Mouse (Mus musculus): ENCODE data around the gene Cacna2d2. TPM values are rescaled to one million over a fixed set of nuclear protein-coding genes. Genes with fewer than 3 reads are reported as not detected.

Gene Cacna2d2
- polyA plus RNA-seq, 1 experiment, result 0.01 TPM

DNA sequence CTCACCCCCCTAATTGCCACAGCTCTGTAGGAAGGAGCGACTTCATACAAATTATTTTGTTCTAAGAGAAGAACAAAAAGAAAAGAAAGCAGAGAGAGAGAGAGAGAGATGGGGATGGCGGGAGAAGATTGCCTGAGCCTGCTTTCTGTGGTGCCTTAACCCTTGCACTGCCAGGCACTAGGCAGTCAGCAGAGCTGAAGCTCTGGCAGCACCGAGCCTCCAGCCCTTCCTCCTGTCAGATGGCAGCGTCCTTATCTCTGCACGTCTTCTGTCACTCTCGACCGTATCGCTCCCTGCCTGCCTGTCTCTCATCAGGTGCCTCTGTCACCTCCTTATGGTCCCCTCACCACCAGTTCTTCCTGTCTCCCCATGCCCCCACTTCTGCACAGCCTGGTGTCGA, 64.7 kb downstream of the Cacna2d2 start:
- Histone ChIP-seq H3K79me3 (ENCODE audit: low read depth) (no peaks in the 10 kb centered on the region), H3K79me2 (ENCODE audit: control insufficient read depth, insufficient read depth) (no peaks in the 10 kb centered on the region), H3K36me3 (ENCODE audit: control insufficient read depth, insufficient read depth) (no peaks in the 10 kb centered on the region), H3K4me3 (ENCODE audit: insufficient read depth, poor library complexity, severe bottlenecking) (no peak overlapping the region), H3K27me3 (ENCODE audit: control insufficient read depth, insufficient read depth, insufficient read length) (peaks cover 73% of the 10 kb centered on the region), H3ac (ENCODE audit: control insufficient read depth, insufficient read length, low read depth) (no peak overlapping the region)
- TF ChIP-seq MAX (IDR thresholded peaks at IDR 0.05), result no peak

DNA sequence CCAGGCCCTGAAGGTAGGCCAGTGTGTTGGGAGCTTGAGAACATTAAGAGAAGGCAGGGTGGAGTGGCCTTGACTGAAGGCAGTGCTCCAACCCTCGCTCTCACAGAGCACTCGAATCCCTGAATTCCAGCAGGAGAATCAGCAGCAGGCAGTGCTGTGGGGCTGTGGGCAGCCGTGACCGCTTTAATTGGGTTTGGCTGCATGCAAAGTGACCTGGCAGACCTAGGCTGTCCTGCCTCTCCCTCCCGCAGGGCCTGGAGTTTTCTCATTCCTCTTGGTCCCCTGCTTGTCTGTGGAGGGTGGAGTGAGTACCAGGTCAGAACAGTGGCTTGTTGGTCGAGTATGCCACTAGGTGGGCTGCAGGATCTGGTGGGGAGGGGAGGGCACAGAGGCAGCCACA, 66.2 kb downstream of the Cacna2d2 start:
- H3K4me3 ChIP-seq (ENCODE audit: insufficient read depth, poor library complexity, severe bottlenecking), result no peak overlapping the region
- no peaks in the 10 kb centered on the region for H3K79me3 ChIP-seq (ENCODE audit: low read depth)
- H3K36me3 ChIP-seq (ENCODE audit: control insufficient read depth, insufficient read depth), result no peaks in the 10 kb centered on the region
- H3ac ChIP-seq (ENCODE audit: control insufficient read depth, insufficient read length, low read depth), result no peak overlapping the region
- no peaks in the 10 kb centered on the region for H3K79me2 ChIP-seq (ENCODE audit: control insufficient read depth, insufficient read depth)
- TF ChIP-seq USF1 (IDR thresholded peaks at IDR 0.05; ENCODE audit: low read depth) (no peak), FOSL1 (IDR thresholded peaks at IDR 0.05; ENCODE audit: insufficient read depth, low read length, poor library complexity, severe bottlenecking) (no peak), CEBPB (IDR thresholded peaks at IDR 0.05; ENCODE audit: low read depth) (no peak)
- H3K27me3 ChIP-seq (ENCODE audit: control insufficient read depth, insufficient read depth, insufficient read length), result peaks cover 82% of the 10 kb centered on the region

DNA sequence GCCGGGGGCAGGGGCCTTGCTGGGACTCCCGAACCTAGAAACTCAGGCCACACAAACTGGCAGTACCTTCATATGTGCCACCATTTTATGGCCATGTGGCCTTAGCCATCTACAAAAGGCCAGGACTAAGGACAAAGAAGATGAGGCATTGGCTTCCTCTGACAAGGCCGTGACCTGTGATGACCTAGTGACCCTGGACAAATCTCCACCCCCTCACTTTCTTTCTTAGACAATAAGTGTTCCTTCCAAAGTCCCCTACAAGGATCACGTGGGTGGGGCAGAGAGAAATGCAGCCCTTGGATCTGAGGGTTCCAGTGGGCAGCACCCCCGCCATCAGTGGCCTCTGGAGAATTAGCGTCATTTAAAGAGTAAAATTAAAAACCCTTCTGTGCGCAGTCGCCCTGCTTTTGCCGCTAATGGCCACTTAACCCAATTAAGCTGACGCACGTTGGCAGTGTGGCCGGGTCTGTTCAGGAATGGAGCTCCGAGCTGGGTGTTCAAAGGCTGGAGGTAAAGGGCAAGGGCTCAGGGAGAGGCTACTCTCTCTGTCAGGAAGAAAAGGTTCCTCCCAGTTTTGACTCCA, 69.9 kb downstream of the Cacna2d2 start:
- Histone ChIP-seq H3K36me3 (ENCODE audit: control insufficient read depth, insufficient read depth) (no peaks in the 10 kb centered on the region), H3ac (ENCODE audit: control insufficient read depth, insufficient read length, low read depth) (no peak overlapping the region), H3K27me3 (ENCODE audit: control insufficient read depth, insufficient read depth, insufficient read length) (peaks cover 85% of the 10 kb centered on the region), H3K4me3 (ENCODE audit: insufficient read depth, poor library complexity, severe bottlenecking) (no peak overlapping the region), H3K79me3 (ENCODE audit: low read depth) (no peaks in the 10 kb centered on the region), H3K79me2 (ENCODE audit: control insufficient read depth, insufficient read depth) (no peaks in the 10 kb centered on the region)
- TF ChIP-seq USF1 (IDR thresholded peaks at IDR 0.05; ENCODE audit: low read depth) (no peak), FOSL1 (IDR thresholded peaks at IDR 0.05; ENCODE audit: insufficient read depth, low read length, poor library complexity, severe bottlenecking) (no peak), CEBPB (IDR thresholded peaks at IDR 0.05; ENCODE audit: low read depth) (no peak)

DNA sequence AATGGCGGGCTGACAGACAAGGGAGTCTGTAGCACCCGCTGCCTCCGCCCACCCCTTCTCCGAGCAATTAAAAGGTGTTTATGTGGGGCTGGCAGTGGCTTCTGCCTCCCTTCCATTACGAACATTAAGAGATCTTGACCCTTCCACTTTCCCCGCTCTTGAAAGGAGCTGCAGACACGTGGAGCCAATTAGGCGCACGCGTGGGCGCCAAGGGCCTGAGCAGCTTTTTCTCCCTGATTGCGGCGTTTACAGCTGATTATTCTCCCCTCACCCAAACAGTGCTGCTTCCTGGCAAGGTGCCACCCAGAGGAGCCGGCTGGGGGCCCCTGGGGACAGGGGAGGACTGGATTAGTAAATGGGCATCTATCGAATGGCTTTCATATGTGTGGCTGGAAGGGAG, 71.0 kb downstream of the Cacna2d2 start:
- Histone ChIP-seq H3K27me3 (ENCODE audit: control insufficient read depth, insufficient read depth, insufficient read length) (peaks cover 85% of the 10 kb centered on the region), H3K4me3 (ENCODE audit: insufficient read depth, poor library complexity, severe bottlenecking) (no peak overlapping the region), H3K79me3 (ENCODE audit: low read depth) (no peaks in the 10 kb centered on the region), H3K79me2 (ENCODE audit: control insufficient read depth, insufficient read depth) (no peaks in the 10 kb centered on the region), H3K36me3 (ENCODE audit: control insufficient read depth, insufficient read depth) (no peaks in the 10 kb centered on the region), H3ac (ENCODE audit: control insufficient read depth, insufficient read length, low read depth) (no peak overlapping the region)
- TF ChIP-seq CTCF (IDR thresholded peaks at IDR 0.05; ENCODE audit: control insufficient read depth, insufficient read depth, insufficient read length) (no peak), USF1 (IDR thresholded peaks at IDR 0.05; ENCODE audit: low read depth) (no peak), MAX (IDR thresholded peaks at IDR 0.05) (no peak), MYOG (IDR thresholded peaks at IDR 0.05; ENCODE audit: control insufficient read depth, extremely low read depth, insufficient read length) (no peak), CEBPB (IDR thresholded peaks at IDR 0.05; ENCODE audit: low read depth) (no peak)

DNA sequence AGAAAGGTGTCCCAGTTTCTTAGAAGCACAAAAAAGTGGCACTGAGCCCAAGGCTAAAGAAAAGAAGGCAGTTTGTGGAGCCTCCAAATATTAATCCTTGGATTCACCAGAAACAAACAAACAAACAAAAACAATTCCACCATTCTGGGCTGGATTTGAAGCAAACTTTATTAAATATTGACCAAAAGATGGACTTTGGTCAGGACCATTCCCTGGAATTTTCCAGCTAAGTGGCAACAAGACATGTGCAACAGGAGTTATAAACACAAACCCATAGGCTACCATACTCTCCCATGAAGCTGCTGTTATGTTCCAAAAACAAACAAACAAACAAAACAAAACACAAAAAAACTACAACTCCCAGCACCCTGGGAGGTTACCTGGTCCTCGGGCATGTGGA, 74.6 kb downstream of the Cacna2d2 start:
- no peaks in the 10 kb centered on the region for H3K79me2 ChIP-seq (ENCODE audit: control insufficient read depth, insufficient read depth)
- peaks cover 80% of the 10 kb centered on the region for H3K27me3 ChIP-seq (ENCODE audit: control insufficient read depth, insufficient read depth, insufficient read length)
- TF ChIP-seq MYOG (IDR thresholded peaks at IDR 0.05; ENCODE audit: control insufficient read depth, extremely low read depth, insufficient read length) (no peak), CEBPB (IDR thresholded peaks at IDR 0.05; ENCODE audit: low read depth) (no peak), FOSL1 (IDR thresholded peaks at IDR 0.05; ENCODE audit: insufficient read depth, low read length, poor library complexity, severe bottlenecking) (no peak), MYOD1 (IDR thresholded peaks at IDR 0.05; ENCODE audit: control insufficient read depth, insufficient read length, low read depth) (no peak), MAX (IDR thresholded peaks at IDR 0.05) (no peak), CTCF (IDR thresholded peaks at IDR 0.05; ENCODE audit: control insufficient read depth, insufficient read depth, insufficient read length) (no peak), USF1 (IDR thresholded peaks at IDR 0.05; ENCODE audit: low read depth) (no peak)
- H3ac ChIP-seq (ENCODE audit: control insufficient read depth, insufficient read length, low read depth), result no peak overlapping the region
- H3K79me3 ChIP-seq (ENCODE audit: low read depth), result no peaks in the 10 kb centered on the region
- H3K36me3 ChIP-seq (ENCODE audit: control insufficient read depth, insufficient read depth), result no peaks in the 10 kb centered on the region
- no peak overlapping the region for H3K4me3 ChIP-seq (ENCODE audit: insufficient read depth, poor library complexity, severe bottlenecking)

DNA sequence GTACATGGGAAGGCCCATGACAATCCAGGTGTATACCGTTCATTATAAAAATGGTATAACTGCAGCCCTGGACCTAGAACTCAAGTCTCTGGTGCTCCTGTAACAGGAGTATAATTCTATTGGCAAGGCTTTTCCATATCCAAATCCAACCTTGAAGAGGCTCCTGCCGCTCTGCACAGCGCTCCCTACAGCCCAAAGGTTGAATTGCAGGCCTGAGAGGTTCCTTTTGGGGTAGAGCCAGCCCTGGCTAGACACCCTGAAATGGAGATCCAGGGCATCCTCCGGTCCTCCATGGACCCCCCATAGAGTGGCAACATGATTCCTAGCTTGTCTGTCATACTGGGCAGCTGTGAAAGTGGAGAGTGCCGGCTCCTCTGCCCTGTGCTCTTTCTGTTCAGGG, 79.6 kb downstream of the Cacna2d2 start:
- no peak for TF ChIP-seq MYOG (IDR thresholded peaks at IDR 0.05; ENCODE audit: control insufficient read depth, extremely low read depth, insufficient read length)
- TF ChIP-seq MAX (IDR thresholded peaks at IDR 0.05), result no peak
- no peak for TF ChIP-seq USF1 (IDR thresholded peaks at IDR 0.05; ENCODE audit: low read depth)
- no peak for TF ChIP-seq FOSL1 (IDR thresholded peaks at IDR 0.05; ENCODE audit: insufficient read depth, low read length, poor library complexity, severe bottlenecking)
- TF ChIP-seq MYOD1 (IDR thresholded peaks at IDR 0.05; ENCODE audit: control insufficient read depth, insufficient read length, low read depth), result no peak
- Histone ChIP-seq H3K27me3 (ENCODE audit: control insufficient read depth, insufficient read depth, insufficient read length) (peaks cover 73% of the 10 kb centered on the region), H3K36me3 (ENCODE audit: control insufficient read depth, insufficient read depth) (no peaks in the 10 kb centered on the region), H3K79me2 (ENCODE audit: control insufficient read depth, insufficient read depth) (no peaks in the 10 kb centered on the region), H3ac (ENCODE audit: control insufficient read depth, insufficient read length, low read depth) (no peak overlapping the region), H3K79me3 (ENCODE audit: low read depth) (no peaks in the 10 kb centered on the region), H3K4me3 (ENCODE audit: insufficient read depth, poor library complexity, severe bottlenecking) (no peak overlapping the region)
